Mouse (Mus musculus): Measurements from ENCODE around the gene Golm1.

DNA sequence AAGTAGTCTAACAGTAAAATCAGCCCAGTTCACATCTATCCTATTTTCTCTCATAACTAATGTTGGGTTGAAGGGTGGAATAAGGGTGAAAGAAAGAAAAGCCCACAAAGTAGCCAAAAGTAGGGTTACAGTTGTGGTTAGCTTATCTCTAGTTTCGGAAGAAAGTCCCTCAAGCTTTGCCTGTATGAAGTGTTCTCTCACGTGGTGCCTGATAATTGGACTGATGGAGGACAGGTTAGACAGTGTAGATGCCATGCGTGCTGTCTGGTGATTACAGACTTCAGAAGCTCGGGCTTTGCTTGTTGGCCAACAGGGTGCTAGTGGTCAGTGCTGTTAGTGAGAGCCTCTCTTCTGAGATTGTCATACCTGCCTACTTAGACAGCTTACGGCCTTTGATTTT, 72.5 kb downstream of the Golm1 start:
- TF ChIP-seq MYOD1 (IDR thresholded peaks at IDR 0.05; ENCODE audit: control insufficient read depth, insufficient read length, low read depth) (no peak), CTCF (IDR thresholded peaks at IDR 0.05; ENCODE audit: control insufficient read depth, insufficient read depth, insufficient read length) (no peak), MYOG (IDR thresholded peaks at IDR 0.05; ENCODE audit: control insufficient read depth, extremely low read depth, insufficient read length) (no peak), MAX (IDR thresholded peaks at IDR 0.05) (no peak), FOSL1 (IDR thresholded peaks at IDR 0.05; ENCODE audit: insufficient read depth, low read length, poor library complexity, severe bottlenecking) (no peak)
